Mouse (Mus musculus) skeletal muscle tissue, adult 2 months (tissue): ENCODE measurements around the gene Trim12c.
"Not testable (repeated sequence)": the region's sequence is repeated elsewhere in the genome, so short reads cannot be mapped to it uniquely, and the experiment has no call there.

ENCODE experiments used
- DNase-seq: peaks from one replicate; pipeline ENCODE4 v3.0.0-alpha.2; 2012; ENCODE audit warnings: low read depth, low spot score

Trim12c gene

GRCm38 (mm10) chr7:104352717-104353599 lies at the start of gene Trim12c:
Gene Trim12c, minus strand, starts transcription at chr7:104353362.
- peak; percentile 80 for DNase-seq

- DNase-seq, result peak; percentile 2
These were observed 48.0 kb upstream of the Trim12c start for GRCm38 (mm10) chr7:104401140-104401539.

GRCm38 (mm10) chr7:104400698-104401097 lies 47.5 kb upstream of the Trim12c start, which contains the start of gene Trim30c:
Gene Trim30c, minus strand, starts transcription at chr7:104400837.
- DNase-seq, result peak; percentile 0

GRCm38 (mm10) chr7:104398492-104398891 lies 45.3 kb upstream of the Trim12c start:
- DNase-seq, result no peak

- peak; percentile 21 for DNase-seq
These were observed 16.7 kb upstream of the Trim12c start, which contains the start of gene Trim30b for GRCm38 (mm10) chr7:104369736-104370414. Gene Trim30b, minus strand, starts transcription at chr7:104369884.

- DNase-seq, result no peak
These were observed 13.2 kb upstream of the Trim12c start for GRCm38 (mm10) chr7:104366339-104366738.

GRCm38 (mm10) chr7:104353600-104353967 lies 422 bp upstream of the Trim12c start:
- no peak for DNase-seq

GRCm38 (mm10) chr7:104348043-104348442 lies 5.1 kb downstream of the Trim12c start:
- not testable (repeated sequence) for DNase-seq

GRCm38 (mm10) chr7:104340744-104341143 lies 12.4 kb downstream of the Trim12c start:
- DNase-seq, result not testable (repeated sequence)

GRCm38 (mm10) chr7:104335547-104335946 lies 17.6 kb downstream of the Trim12c start:
- not testable (repeated sequence) for DNase-seq

- DNase-seq, result not testable (repeated sequence)
These were observed 24.0 kb downstream of the Trim12c start, which contains the start of gene Trim34b for GRCm38 (mm10) chr7:104329171-104329570. Gene Trim34b, plus strand, starts transcription at chr7:104329471.

GRCm38 (mm10) chr7:104322028-104322427 lies 31.1 kb downstream of the Trim12c start:
- DNase-seq, result no peak

- not testable (repeated sequence) for DNase-seq
These were observed 37.6 kb downstream of the Trim12c start, which contains the start of gene Trim12a for GRCm38 (mm10) chr7:104315369-104316080. Gene Trim12a, minus strand, starts transcription at chr7:104315466.

- DNase-seq, result no peak
These were observed 38.3 kb downstream of the Trim12c start for GRCm38 (mm10) chr7:104314796-104315353.

GRCm38 (mm10) chr7:104291638-104292400 lies 61.3 kb downstream of the Trim12c start:
- no peak for DNase-seq

GRCm38 (mm10) chr7:104290641-104291040 lies 62.5 kb downstream of the Trim12c start:
- DNase-seq, result no peak
